Mouse (Mus musculus) thymus, adult 18-20 months (tissue): Measurements from ENCODE around the gene Kif26b.

Experiments used
- DNase-seq, 2 experiments: peaks; one replicate each; pipeline ENCODE4 v3.0.0; 2022; ENCODE audit warnings: mixed read lengths in 2 of 2

The Kif26b gene

GRCm38 (mm10) chr1:178855974-178856373, 327.0 kb downstream of the Kif26b start:
- DNase-seq: no peak

GRCm38 (mm10) chr1:178860671-178861391, 331.9 kb downstream of the Kif26b start:
- no peak for DNase-seq

GRCm38 (mm10) chr1:178861392-178861762, 332.5 kb downstream of the Kif26b start:
- no peak for DNase-seq

GRCm38 (mm10) chr1:178863756-178864155, 334.8 kb downstream of the Kif26b start:
- no peak for DNase-seq

GRCm38 (mm10) chr1:178864297-178864696, 335.4 kb downstream of the Kif26b start:
- no peak for DNase-seq

- DNase-seq: no peak
Observed at GRCm38 (mm10) chr1:178866757-178867156, 337.8 kb downstream of the Kif26b start.

- DNase-seq: no peak
Observed at GRCm38 (mm10) chr1:178871055-178871454, 342.1 kb downstream of the Kif26b start.

GRCm38 (mm10) chr1:178876926-178877325, 348.0 kb downstream of the Kif26b start:
- DNase-seq: no peak

- no peak for DNase-seq
Observed at GRCm38 (mm10) chr1:178878676-178879075, 349.8 kb downstream of the Kif26b start.

- no peak for DNase-seq
Observed at GRCm38 (mm10) chr1:178880905-178881304, 352.0 kb downstream of the Kif26b start.

GRCm38 (mm10) chr1:178886671-178887070, 357.7 kb downstream of the Kif26b start:
- no peak for DNase-seq

GRCm38 (mm10) chr1:178892376-178892775, 363.5 kb downstream of the Kif26b start:
- no peak for DNase-seq

GRCm38 (mm10) chr1:178893229-178894080, 364.5 kb downstream of the Kif26b start:
- DNase-seq: no peak

GRCm38 (mm10) chr1:178894081-178894401, 365.1 kb downstream of the Kif26b start:
- DNase-seq: no peak

GRCm38 (mm10) chr1:178895674-178896073, 366.7 kb downstream of the Kif26b start:
- DNase-seq: no peak

GRCm38 (mm10) chr1:178910951-178911350, 382.0 kb downstream of the Kif26b start:
- no peak for DNase-seq

- DNase-seq: no peak
Observed at GRCm38 (mm10) chr1:178912936-178913716, 384.2 kb downstream of the Kif26b start.

GRCm38 (mm10) chr1:178915056-178915455, 386.1 kb downstream of the Kif26b start:
- no peak for DNase-seq

- no peak for DNase-seq
Observed at GRCm38 (mm10) chr1:178917194-178917902, 388.4 kb downstream of the Kif26b start.

GRCm38 (mm10) chr1:178924492-178925183, 395.7 kb downstream of the Kif26b start:
- DNase-seq: no peak

GRCm38 (mm10) chr1:178929531-178929930, 400.6 kb downstream of the Kif26b start:
- DNase-seq: no peak
